Mouse (Mus musculus): ENCODE data around the gene Klc3.

DNA sequence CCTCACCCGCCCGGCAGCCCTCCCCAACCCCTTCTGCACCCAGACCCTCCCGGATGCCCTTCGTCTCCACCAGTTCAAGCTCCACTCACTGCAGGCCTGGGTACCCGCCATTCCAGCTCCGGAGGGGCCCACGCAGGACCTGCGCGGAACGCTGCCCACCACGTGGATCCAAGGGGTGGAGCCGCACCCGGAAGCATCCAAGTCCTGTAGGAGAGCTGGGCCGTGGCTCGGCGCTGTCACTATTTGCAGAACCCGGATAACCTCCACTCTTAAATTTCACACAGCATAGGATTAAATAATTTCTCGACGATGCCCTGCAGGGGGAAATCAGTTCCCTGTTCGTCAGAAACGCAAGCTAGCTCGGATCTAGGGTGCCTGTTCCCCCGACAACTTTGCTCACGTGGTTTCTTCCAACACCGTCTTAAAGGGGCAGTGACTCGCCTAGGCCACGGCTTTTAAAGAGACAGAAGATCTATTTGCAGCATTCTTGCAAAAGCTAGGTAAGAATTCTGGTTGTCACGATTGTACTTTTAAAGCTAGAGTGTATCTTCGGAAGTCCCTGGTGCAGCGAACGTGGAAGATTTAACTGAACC is 44.5 kb downstream of the Klc3 start, which contains the start of the genes Cd3eap and Ppp1r13l:
- no peak for TF ChIP-seq CTCF (IDR thresholded peaks at IDR 0.05; ENCODE audit: insufficient read depth, low read length)
- TF ChIP-seq POLR2A (IDR thresholded peaks at IDR 0.05; ENCODE audit: borderline replicate concordance, extremely low read depth, low read depth, low read length) = peak; percentile 54; the same call in 1 of the 2 replicates
